Mouse (Mus musculus) intestine, embryonic 14.5 days (tissue): ENCODE data around the gene Tex35. TPM values are rescaled to one million over a fixed set of nuclear protein-coding genes. Genes with fewer than 3 reads are reported as not detected.

Experiments used
- ATAC-seq: fragments of 200-750 bp; cut with Nextera tagmentation; replicated peaks from 2 replicates; pipeline ENCODE4 v1.8.0; 2017; ENCODE audit warnings: low read depth, moderate number of reproducible peaks, moderate TSS enrichment, moderate library complexity; ENCODE audit not compliant: low FRiP score, low TSS enrichment
- DNase-seq: peaks from one replicate; pipeline ENCODE4 v3.0.0-alpha.2; 2018; ENCODE audit warnings: low spot score
- H3K27ac ChIP-seq: fragments of 300-500 bp; sonication (generic); 2 replicates; pipeline ENCODE4 v1.5.1; 2014; ENCODE audit warnings: low read depth, mild to moderate bottlenecking, control low read depth
- H3K27me3 ChIP-seq: fragments of 300-500 bp; sonication (generic); replicated peaks from 2 replicates; pipeline ENCODE4 v1.6.1; 2014; ENCODE audit warnings: low read length, control low read depth; ENCODE audit not compliant: control insufficient read depth, insufficient read depth
- H3K36me3 ChIP-seq: fragments of 300-500 bp; sonication (generic); 2 replicates; pipeline ENCODE4 v1.6.1; 2014; ENCODE audit warnings: low read length, control low read depth; ENCODE audit not compliant: control insufficient read depth, insufficient read depth
- H3K4me1 ChIP-seq: fragments of 300-500 bp; sonication (generic); replicated peaks from 2 replicates; pipeline ENCODE4 v1.6.1; 2014; ENCODE audit warnings: low read length, control low read depth, mixed read lengths; ENCODE audit not compliant: control insufficient read depth, insufficient read depth
- H3K4me2 ChIP-seq: fragments of 300-500 bp; sonication (generic); 2 replicates; pipeline ENCODE4 v1.6.1; 2014; ENCODE audit warnings: low read length
- H3K4me3 ChIP-seq: fragments of 300-500 bp; sonication (generic); 2 replicates; pipeline ENCODE4 v1.5.1; 2014; ENCODE audit warnings: low read depth, low read length, control low read depth, mixed read lengths
- H3K9ac ChIP-seq: fragments of 300-500 bp; sonication (generic); 2 replicates; pipeline ENCODE4 v1.6.1; 2014; ENCODE audit warnings: mild to moderate bottlenecking, low read length
- H3K9me3 ChIP-seq: fragments of 300-500 bp; sonication (generic); 2 replicates; pipeline ENCODE4 v1.6.1; 2016; ENCODE audit warnings: low read length, control low read depth; ENCODE audit not compliant: control insufficient read depth
- WGBS: fragments of 180-500 bp; shearing (Covaris S2); extraction: QIAGEN DNeasy Blood & Tissue Kit; methylation state at CpG from one replicate; pipeline ENCODE4 v1.1.7; 2014; 5-methylcytosine and 5-hydroxymethylcytosine counted together
- polyA plus RNA-seq: library from polyadenylated mRNA; unstranded; fragments of >200 nt; fragmentation: Nextera tagmentation; extraction: Ambion mirVana; gene quantifications from 2 replicates; pipeline ENCODE4 v1.2.1, GENCODE M21; 2014

The Tex35 gene
- polyA plus RNA-seq, 1 experiment from 2014 or later, result not detected

- Histone ChIP-seq H3K4me1 (0 out of 2 replicates have a peak, but pooled peaks cover 3% of the 10 kb centered on the region), H3K27me3 (no peaks in the 10 kb centered on the region), H3K36me3 (no peaks in the 10 kb centered on the region), H3K4me2 (no peak overlapping the region), H3K27ac (no peak overlapping the region), H3K4me3 (no peak overlapping the region), H3K9me3 (no peaks in the 10 kb centered on the region), H3K9ac (no peak overlapping the region)
- ATAC-seq (peak; percentile 57), DNase-seq (peak; percentile 98)
- WGBS, result 9% methylated on average over 15 of the region's 15 CpGs
Observed at GRCm38 (mm10) chr1:157076257-157076656, 32.2 kb downstream of the Tex35 start.

DNA sequence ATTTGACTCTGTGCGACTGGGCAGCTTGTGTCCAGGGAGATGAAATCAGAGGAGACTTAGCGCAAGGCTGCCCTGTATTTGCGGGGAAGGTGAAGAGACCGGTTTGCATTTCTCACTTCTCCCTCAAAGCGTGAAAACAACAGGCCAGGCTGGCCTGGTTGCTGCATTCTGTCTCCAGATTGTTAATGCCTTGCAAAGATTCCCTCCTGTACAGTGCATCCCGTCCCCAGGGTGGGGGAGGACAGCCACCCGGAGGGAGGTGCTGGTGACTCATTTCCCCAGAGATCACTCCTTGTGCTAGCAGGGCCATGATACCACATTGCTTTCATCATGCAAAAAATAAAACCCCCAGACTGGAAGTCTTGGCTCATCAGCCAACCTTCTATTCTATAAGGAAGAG lies 33.5 kb downstream of the Tex35 start:
- 72% methylated on average over 7 of the region's 7 CpGs for WGBS
- Histone ChIP-seq H3K27ac (no peak overlapping the region), H3K4me1 (0 out of 2 replicates have a peak, but pooled peaks cover 3% of the 10 kb centered on the region), H3K9ac (no peak overlapping the region), H3K27me3 (no peaks in the 10 kb centered on the region), H3K9me3 (no peaks in the 10 kb centered on the region), H3K4me3 (no peak overlapping the region), H3K4me2 (no peak overlapping the region), H3K36me3 (no peaks in the 10 kb centered on the region)
- DNase-seq (no peak), ATAC-seq (no peak)

DNA sequence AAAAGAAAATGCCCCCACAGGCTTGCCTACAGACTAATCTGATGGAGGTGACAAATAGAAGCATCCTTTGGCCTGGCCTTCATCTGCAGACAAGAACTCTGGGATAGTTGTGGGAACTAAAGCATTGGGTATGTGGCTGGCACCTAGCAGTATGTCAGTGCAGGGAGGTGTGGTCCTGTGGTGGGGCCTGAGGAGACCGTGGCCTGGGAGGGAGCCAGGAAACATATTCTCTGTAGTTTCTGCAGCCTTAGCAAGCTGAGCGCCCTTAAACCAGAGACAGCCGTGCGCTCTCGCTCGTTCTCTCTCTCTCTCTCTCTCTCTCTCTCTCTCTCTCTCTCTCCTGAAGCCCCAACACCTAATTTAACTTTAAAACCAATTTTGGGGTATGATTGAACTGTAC lies 34.1 kb downstream of the Tex35 start:
- H3K27me3 ChIP-seq, result no peaks in the 10 kb centered on the region
- no peak overlapping the region for H3K4me3 ChIP-seq
- no peak for ATAC-seq
- no peak for DNase-seq
- no peaks in the 10 kb centered on the region for H3K36me3 ChIP-seq
- no peak overlapping the region for H3K27ac ChIP-seq
- no peak overlapping the region for H3K4me2 ChIP-seq
- H3K4me1 ChIP-seq, result 0 out of 2 replicates have a peak, but pooled peaks cover 3% of the 10 kb centered on the region
- 94% methylated on average over 6 of the region's 6 CpGs for WGBS
- H3K9ac ChIP-seq, result no peak overlapping the region
- no peaks in the 10 kb centered on the region for H3K9me3 ChIP-seq

GRCm38 (mm10) chr1:157073592-157073991 lies 34.9 kb downstream of the Tex35 start:
- no peak overlapping the region for H3K4me2 ChIP-seq
- H3K36me3 ChIP-seq, result no peaks in the 10 kb centered on the region
- H3K9me3 ChIP-seq, result no peaks in the 10 kb centered on the region
- WGBS, result 20% methylated on average over 4 of the region's 4 CpGs
- DNase-seq (no peak), ATAC-seq (peak; percentile 71)
- peak overlapping the region; percentile 11; the same call in 1 of the 2 replicates for H3K27ac ChIP-seq
- H3K4me1 ChIP-seq, result 0 out of 2 replicates have a peak, but pooled peaks cover 3% of the 10 kb centered on the region
- H3K4me3 ChIP-seq, result no peak overlapping the region
- no peak overlapping the region for H3K9ac ChIP-seq
- no peaks in the 10 kb centered on the region for H3K27me3 ChIP-seq

DNA sequence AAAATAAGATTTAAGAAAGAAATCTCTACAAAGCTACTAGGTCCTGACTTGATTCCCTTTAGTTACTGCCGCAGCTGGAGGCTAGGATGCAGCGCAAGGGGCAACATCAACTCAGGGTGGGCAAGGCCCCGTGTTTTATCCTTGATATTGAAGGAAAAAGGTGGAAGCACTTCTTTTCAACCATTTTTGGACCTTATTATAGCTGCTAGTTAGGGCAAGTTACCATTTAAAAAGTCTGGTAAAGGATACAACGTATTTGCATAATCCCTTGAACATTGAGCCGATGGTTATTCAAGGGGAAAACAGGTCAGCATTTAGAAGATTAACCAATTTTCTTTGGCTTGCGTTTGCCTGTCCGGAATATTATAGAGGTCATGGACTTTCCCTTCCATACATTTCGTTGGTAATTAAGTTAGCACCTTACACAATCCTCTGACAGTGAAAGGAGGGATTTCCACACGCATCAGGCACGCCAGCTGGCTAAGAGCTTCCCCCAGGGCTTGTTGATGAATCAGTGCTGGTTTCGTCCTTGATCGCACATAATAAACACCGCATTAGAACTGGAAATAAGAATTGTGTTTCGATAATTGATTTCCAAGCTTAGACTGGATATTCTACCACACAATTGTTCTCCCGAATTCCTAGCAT lies 39.2 kb downstream of the Tex35 start:
- Histone ChIP-seq H3K4me3 (no peak overlapping the region), H3K4me1 (no peaks in the 10 kb centered on the region), H3K27me3 (no peaks in the 10 kb centered on the region), H3K4me2 (no peak overlapping the region), H3K36me3 (no peaks in the 10 kb centered on the region), H3K9ac (no peak overlapping the region), H3K27ac (no peak overlapping the region), H3K9me3 (no peaks in the 10 kb centered on the region)
- 84% methylated on average over 15 of the region's 15 CpGs for WGBS
- ATAC-seq (no peak), DNase-seq (no peak)

- H3K9me3 ChIP-seq, result no peaks in the 10 kb centered on the region
- H3K4me3 ChIP-seq, result no peak overlapping the region
- H3K36me3 ChIP-seq, result no peaks in the 10 kb centered on the region
- H3K9ac ChIP-seq, result no peak overlapping the region
- no peak for ATAC-seq
- H3K4me2 ChIP-seq, result no peak overlapping the region
- no peaks in the 10 kb centered on the region; the same call in 1 of the 2 replicates for H3K4me1 ChIP-seq
- H3K27ac ChIP-seq, result no peak overlapping the region
- DNase-seq, result no peak
- H3K27me3 ChIP-seq, result no peaks in the 10 kb centered on the region
Observed at GRCm38 (mm10) chr1:157068316-157068715, 40.2 kb downstream of the Tex35 start.

GRCm38 (mm10) chr1:157065819-157066730 lies 42.4 kb downstream of the Tex35 start:
- H3K36me3 ChIP-seq, result no peaks in the 10 kb centered on the region
- H3K9me3 ChIP-seq, result no peaks in the 10 kb centered on the region
- ATAC-seq (no peak), DNase-seq (no peak)
- H3K4me1 ChIP-seq, result no peaks in the 10 kb centered on the region; the same call in 1 of the 2 replicates
- H3K4me3 ChIP-seq, result no peak overlapping the region
- H3K4me2 ChIP-seq, result no peak overlapping the region
- H3K27ac ChIP-seq, result no peak overlapping the region
- WGBS, result 87% methylated on average over 12 of the region's 12 CpGs
- H3K9ac ChIP-seq, result no peak overlapping the region
- no peaks in the 10 kb centered on the region for H3K27me3 ChIP-seq

- H3K4me3 ChIP-seq, result no peak overlapping the region
- no peaks in the 10 kb centered on the region for H3K9me3 ChIP-seq
- 54% methylated on average over 13 of the region's 13 CpGs for WGBS
- no peaks in the 10 kb centered on the region for H3K36me3 ChIP-seq
- peak; percentile 31; the same call in 1 of the 2 replicates for ATAC-seq
- H3K27me3 ChIP-seq, result no peaks in the 10 kb centered on the region
- no peaks in the 10 kb centered on the region; the same call in 1 of the 2 replicates for H3K4me1 ChIP-seq
- DNase-seq, result no peak
- H3K9ac ChIP-seq, result no peak overlapping the region
- H3K4me2 ChIP-seq, result no peak overlapping the region
- H3K27ac ChIP-seq, result no peak overlapping the region
Observed at GRCm38 (mm10) chr1:157063318-157064115, 45.0 kb downstream of the Tex35 start.
